Mouse (Mus musculus): ENCODE data around the gene Atp4b. TPM values are rescaled to one million over a fixed set of nuclear protein-coding genes. Genes with fewer than 3 reads are reported as not detected.

The Atp4b gene
- total RNA-seq, 2 experiments from 2014 or later = not detected

- no peak for DNase-seq (ENCODE audit: extremely low spot score in 1 of 2, low spot score in 1 of 2)
These were observed 10.3 kb downstream of the Atp4b start for GRCm38 (mm10) chr8:13386366-13386765.

- no peak for DNase-seq (ENCODE audit: extremely low spot score in 1 of 2, low spot score in 1 of 2)
These were observed 13.6 kb downstream of the Atp4b start for GRCm38 (mm10) chr8:13382999-13383398.

- DNase-seq (ENCODE audit: extremely low spot score in 1 of 2, low spot score in 1 of 2) = no peak
These were observed 14.1 kb downstream of the Atp4b start for GRCm38 (mm10) chr8:13382536-13382935.

GRCm38 (mm10) chr8:13381630-13382029 is 15.0 kb downstream of the Atp4b start:
- no peak for DNase-seq (ENCODE audit: extremely low spot score in 1 of 2, low spot score in 1 of 2)

- DNase-seq (ENCODE audit: extremely low spot score in 1 of 2, low spot score in 1 of 2) = no peak
These were observed 23.4 kb downstream of the Atp4b start for GRCm38 (mm10) chr8:13373151-13373662.

- DNase-seq (ENCODE audit: extremely low spot score in 1 of 2, low spot score in 1 of 2) = no peak
These were observed 34.8 kb downstream of the Atp4b start for GRCm38 (mm10) chr8:13361865-13362264.

GRCm38 (mm10) chr8:13360213-13360612 is 36.4 kb downstream of the Atp4b start:
- DNase-seq (ENCODE audit: extremely low spot score in 1 of 2, low spot score in 1 of 2) = no peak

GRCm38 (mm10) chr8:13356681-13357080 is 39.9 kb downstream of the Atp4b start:
- no peak for DNase-seq (ENCODE audit: extremely low spot score in 1 of 2, low spot score in 1 of 2)

- no peak for DNase-seq (ENCODE audit: extremely low spot score in 1 of 2, low spot score in 1 of 2)
These were observed 40.4 kb downstream of the Atp4b start for GRCm38 (mm10) chr8:13356221-13356620.

- no peak for DNase-seq (ENCODE audit: extremely low spot score in 1 of 2, low spot score in 1 of 2)
These were observed 42.7 kb downstream of the Atp4b start for GRCm38 (mm10) chr8:13353883-13354282.

GRCm38 (mm10) chr8:13353155-13353833 is 43.3 kb downstream of the Atp4b start:
- DNase-seq (ENCODE audit: extremely low spot score in 1 of 2, low spot score in 1 of 2) = no peak

GRCm38 (mm10) chr8:13352601-13353000 is 44.0 kb downstream of the Atp4b start:
- DNase-seq (ENCODE audit: extremely low spot score in 1 of 2, low spot score in 1 of 2) = no peak

GRCm38 (mm10) chr8:13351593-13351992 is 45.0 kb downstream of the Atp4b start:
- no peak for DNase-seq (ENCODE audit: extremely low spot score in 1 of 2, low spot score in 1 of 2)

GRCm38 (mm10) chr8:13350052-13350451 is 46.6 kb downstream of the Atp4b start:
- no peak for DNase-seq (ENCODE audit: extremely low spot score in 1 of 2, low spot score in 1 of 2)

GRCm38 (mm10) chr8:13343134-13343533 is 53.5 kb downstream of the Atp4b start:
- no peak for DNase-seq (ENCODE audit: extremely low spot score in 1 of 2, low spot score in 1 of 2)

- DNase-seq (ENCODE audit: extremely low spot score in 1 of 2, low spot score in 1 of 2) = no peak
These were observed 54.3 kb downstream of the Atp4b start for GRCm38 (mm10) chr8:13342340-13342739.

- no peak for DNase-seq (ENCODE audit: extremely low spot score in 1 of 2, low spot score in 1 of 2)
These were observed 56.0 kb downstream of the Atp4b start for GRCm38 (mm10) chr8:13340650-13341049.

- DNase-seq (ENCODE audit: extremely low spot score in 1 of 2, low spot score in 1 of 2) = no peak
These were observed 57.0 kb downstream of the Atp4b start for GRCm38 (mm10) chr8:13339646-13339990.

GRCm38 (mm10) chr8:13338901-13339645 is 57.6 kb downstream of the Atp4b start:
- DNase-seq (ENCODE audit: extremely low spot score in 1 of 2, low spot score in 1 of 2) = no peak

- peak; percentile 55 to 63 for DNase-seq (ENCODE audit: extremely low spot score in 1 of 2, low spot score in 1 of 2)
These were observed 58.3 kb downstream of the Atp4b start, which contains the start of gene Tfdp1 for GRCm38 (mm10) chr8:13338255-13338860. Tfdp1 (plus strand) TSS chr8:13338751.

GRCm38 (mm10) chr8:13337678-13338077 is 58.9 kb downstream of the Atp4b start:
- no peak for DNase-seq (ENCODE audit: extremely low spot score in 1 of 2, low spot score in 1 of 2)

Measured in layer of hippocampus, postnatal 25 days (tissue).